Mouse (Mus musculus) small intestine, adult 2 months (tissue): ENCODE measurements around the gene Sox10.

ENCODE experiments used
- CTCF ChIP-seq: fragments of 200-500 bp; IDR thresholded peaks from 2 replicates; pipeline ENCODE4 v1.5.1; 2012; ENCODE audit warnings: low read depth, mild to moderate bottlenecking, control low read depth, inconsistent platforms, low read length, moderate library complexity, mixed read lengths; ENCODE audit not compliant: insufficient replicate concordance, insufficient read length; ENCODE audit errors: extremely low read depth
- POLR2A ChIP-seq: fragments of 200-500 bp; IDR thresholded peaks from 2 replicates; pipeline ENCODE4 v1.6.1; 2012; ENCODE audit warnings: low read depth, mild to moderate bottlenecking, control low read depth, inconsistent platforms, low read length, moderate library complexity

DNA sequence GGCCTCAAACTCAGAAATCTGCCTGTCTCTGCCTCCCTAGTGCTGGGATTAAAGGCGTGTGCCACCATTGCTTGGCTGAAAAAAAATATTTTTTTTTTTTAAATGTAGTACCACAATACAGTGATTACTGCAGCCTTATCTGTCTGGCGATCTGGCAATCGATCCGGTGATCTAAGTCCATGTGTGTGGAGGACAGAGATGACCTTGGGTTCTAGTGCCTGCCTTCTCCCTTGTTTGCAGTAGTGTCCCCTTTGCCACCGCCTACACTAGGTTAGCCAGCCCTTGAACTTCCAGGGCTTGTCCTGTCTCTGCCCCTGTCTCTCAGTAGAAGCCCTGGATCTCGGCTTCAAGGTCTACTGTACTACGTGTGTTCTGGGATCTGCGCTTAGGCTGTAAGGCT lies 22.8 kb upstream of the Sox10 start:
- TF ChIP-seq CTCF (no peak), POLR2A (no peak)
